ENCODE assay signal across 32 mouse cellular contexts in the genomic region with DNA sequence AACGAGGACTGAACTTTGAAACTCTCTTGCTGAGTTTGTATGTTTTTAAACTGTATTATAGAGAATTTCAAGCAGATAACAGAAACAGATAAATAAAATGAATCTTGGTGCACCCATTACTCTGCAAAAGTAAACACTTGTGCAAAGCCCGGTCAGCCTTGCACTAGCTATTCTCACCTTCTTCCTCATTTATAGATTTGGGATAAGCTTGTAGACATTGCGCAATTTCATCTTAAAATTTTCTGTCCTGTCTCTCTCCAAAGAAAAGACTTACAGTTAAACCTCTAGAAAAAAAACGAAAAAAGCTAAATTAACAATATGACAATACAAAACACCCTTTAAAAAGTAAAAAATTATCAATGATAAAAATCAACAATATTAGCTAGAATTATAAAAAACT.
"Had no signal": no experiment of that assay in that cellular context is flagged by ENCODE, and none has a peak within 500 bp of the region (broad histone marks: within the 10 kb centered on the region; RNA-seq: fewer than 3 reads in every experiment).

No protein-coding gene starts in this region.

- H3K27me3 ChIP-seq: limb, embryonic 12.5 days; limb, embryonic 13.5 days; limb, embryonic 15.5 days; liver, embryonic 12.5 days; liver, embryonic 13.5 days; liver, embryonic 15.5 days; lung, embryonic 15.5 days; midbrain, embryonic 12.5 days; midbrain, embryonic 13.5 days; midbrain, embryonic 15.5 days; neural tube, embryonic 12.5 days had no signal

- H3K4me3 ChIP-seq: limb, embryonic 10.5 days; limb, embryonic 12.5 days; limb, embryonic 13.5 days; limb, embryonic 15.5 days; liver, embryonic 12.5 days; liver, embryonic 13.5 days; liver, embryonic 15.5 days; lung, embryonic 15.5 days; megakaryocyte, embryonic 14.5 days; midbrain, embryonic 10.5 days; midbrain, embryonic 12.5 days; midbrain, embryonic 13.5 days; midbrain, embryonic 15.5 days; myocyte; neural tube, embryonic 12.5 days had no signal

- H3K4me2 ChIP-seq: limb, embryonic 12.5 days; limb, embryonic 13.5 days; limb, embryonic 15.5 days; liver, embryonic 11.5 days; liver, embryonic 12.5 days; liver, embryonic 13.5 days; liver, embryonic 15.5 days; lung, embryonic 14.5 days; lung, embryonic 15.5 days; midbrain, embryonic 11.5 days; midbrain, embryonic 12.5 days; midbrain, embryonic 13.5 days; midbrain, embryonic 15.5 days; neural tube, embryonic 12.5 days had no signal

- DNase-seq: left cerebral cortex, postnatal 4 days; liver; liver, embryonic 13.5 days; liver, postnatal 0 days; lung, adult 18-20 months; lung, adult 2 months; lung, embryonic 14.5 days; lung, postnatal 10 days; lung, postnatal 14 days; lung, postnatal 36 days; lung, postnatal 4 days; midbrain, embryonic 14.5 days had no signal

- ATAC-seq: liver, embryonic 12.5 days; liver, postnatal 0 days; lung, postnatal 0 days; midbrain, embryonic 13.5 days; midbrain, embryonic 15.5 days; midbrain, embryonic 16.5 days had no signal

- H3K4me1 ChIP-seq: limb, embryonic 10.5 days; limb, embryonic 12.5 days; limb, embryonic 13.5 days; limb, embryonic 15.5 days; liver, embryonic 12.5 days; liver, embryonic 13.5 days; liver, embryonic 15.5 days; lung, embryonic 15.5 days; midbrain, embryonic 10.5 days; midbrain, embryonic 12.5 days; midbrain, embryonic 13.5 days; midbrain, embryonic 15.5 days; neural tube, embryonic 12.5 days had no signal

- H3K27ac ChIP-seq: limb, embryonic 10.5 days; limb, embryonic 12.5 days; limb, embryonic 13.5 days; limb, embryonic 15.5 days; liver, embryonic 12.5 days; liver, embryonic 13.5 days; liver, embryonic 14.5 days; liver, embryonic 15.5 days; lung, embryonic 15.5 days; macrophage; midbrain, embryonic 10.5 days; midbrain, embryonic 12.5 days; midbrain, embryonic 13.5 days; midbrain, embryonic 15.5 days; neural tube, embryonic 12.5 days had no signal

- H3K9me3 ChIP-seq: limb, embryonic 10.5 days; limb, embryonic 12.5 days; limb, embryonic 13.5 days; limb, embryonic 15.5 days; liver, embryonic 12.5 days; liver, embryonic 13.5 days; liver, embryonic 15.5 days; lung, embryonic 15.5 days; megakaryocyte, embryonic 14.5 days; midbrain, embryonic 10.5 days; midbrain, embryonic 12.5 days; midbrain, embryonic 13.5 days; midbrain, embryonic 15.5 days; neural tube, embryonic 12.5 days had no signal

- H3K9ac ChIP-seq: limb, embryonic 12.5 days; limb, embryonic 13.5 days; limb, embryonic 15.5 days; liver, embryonic 12.5 days; liver, embryonic 13.5 days; liver, embryonic 14.5 days; liver, embryonic 15.5 days; liver, postnatal 0 days; lung, embryonic 14.5 days; lung, embryonic 15.5 days; midbrain, embryonic 12.5 days; midbrain, embryonic 13.5 days; midbrain, embryonic 15.5 days; neural tube, embryonic 12.5 days had no signal

- H3K36me3 ChIP-seq: limb, embryonic 10.5 days; limb, embryonic 12.5 days; limb, embryonic 13.5 days; limb, embryonic 15.5 days; liver, embryonic 12.5 days; liver, embryonic 13.5 days; liver, embryonic 15.5 days; lung, embryonic 15.5 days; midbrain, embryonic 10.5 days; midbrain, embryonic 12.5 days; midbrain, embryonic 13.5 days; midbrain, embryonic 15.5 days; neural tube, embryonic 12.5 days had no signal
